Mouse (Mus musculus): ENCODE data around the gene Snx18.

DNA sequence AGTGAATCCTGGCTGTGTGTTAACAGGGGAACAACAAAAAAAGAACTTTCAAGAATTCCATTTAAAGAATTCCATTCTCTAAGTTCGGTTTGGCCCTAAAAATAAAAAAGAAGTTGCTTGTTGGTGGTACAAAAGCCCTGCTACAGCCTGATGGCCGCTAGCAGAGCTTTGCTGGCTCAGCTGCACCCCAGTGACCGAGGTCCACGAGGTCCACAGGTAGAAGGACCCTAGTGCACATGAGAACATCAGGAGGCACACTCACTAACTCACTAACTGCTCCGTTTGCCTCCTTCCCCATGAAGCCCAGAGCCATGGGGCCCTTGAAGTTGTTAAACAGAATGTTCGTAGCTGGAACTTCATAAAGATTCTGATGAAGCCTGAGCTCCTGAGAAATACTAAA, 14.0 kb downstream of the Snx18 start:
- TF ChIP-seq HCFC1 (IDR thresholded peaks at IDR 0.05; ENCODE audit: borderline replicate concordance, insufficient read depth, low read length) (no peak), CHD2 (IDR thresholded peaks at IDR 0.05; ENCODE audit: low read depth, low read length) (no peak), MAFK (IDR thresholded peaks at IDR 0.05; ENCODE audit: insufficient read depth, low read depth, low read length) (no peak)

Measured in ES-E14 (cell line).